8 mouse cellular contexts compared by ENCODE assay signal in genomic region chr11:3983291-3983862, GRCm38 (mm10). TPM values are rescaled to one million over a fixed set of nuclear protein-coding genes. Genes with fewer than 3 reads are reported as not detected.
DNase-seq lines count a peak whose midpoint lies in the region; ATAC-seq and TF ChIP-seq lines count a peak whose summit lies in the region.

TSS of gene Gal3st1 (plus strand) at chr11:3983636.

- peak within 1 kb of the TSS; percentile 74 for H3K9ac ChIP-seq in hindbrain, embryonic 13.5 days
- H3K9ac ChIP-seq in lung, embryonic 16.5 days (ENCODE audit: low read length) = peak within 1 kb of the TSS; percentile 63

- peaks cover 31% of the 10 kb centered on the region for H3K36me3 ChIP-seq in hindbrain, embryonic 13.5 days
- H3K36me3 ChIP-seq in lung, embryonic 16.5 days (ENCODE audit: control insufficient read depth, insufficient read depth, low read length) = peaks cover 10% of the 10 kb centered on the region
- peaks cover 13% of the 10 kb centered on the region for H3K36me3 ChIP-seq in small intestine, adult 2 months (ENCODE audit: control insufficient read depth, insufficient read depth, low read length)

- H3K4me3 ChIP-seq in hindbrain, embryonic 13.5 days = peak within 1 kb of the TSS; percentile 45
- H3K4me3 ChIP-seq in lung, embryonic 16.5 days (ENCODE audit: low read length) = peak within 1 kb of the TSS; percentile 52
- peak within 1 kb of the TSS; percentile 78 for H3K4me3 ChIP-seq in small intestine, adult 2 months (ENCODE audit: low read depth, low read length)

- peak within 1 kb of the TSS; percentile 72 for H3K4me2 ChIP-seq in hindbrain, embryonic 13.5 days
- H3K4me2 ChIP-seq in lung, embryonic 16.5 days (ENCODE audit: low read depth, low read length) = peak within 1 kb of the TSS; percentile 55

- H3K27me3 ChIP-seq in hindbrain, embryonic 13.5 days = peaks cover 25% of the 10 kb centered on the region; the same call in 1 of the 2 replicates
- H3K27me3 ChIP-seq in lung, embryonic 16.5 days (ENCODE audit: control insufficient read depth, insufficient read depth, low read depth, low read length) = peaks cover 24% of the 10 kb centered on the region
- no peaks in the 10 kb centered on the region for H3K27me3 ChIP-seq in small intestine, adult 2 months (ENCODE audit: control insufficient read depth, insufficient read depth, low read length)

- WGBS in hindbrain, embryonic 13.5 days = 1% methylated on average over 33 of the region's 37 CpGs
- 2% methylated on average over 32 of the region's 37 CpGs for WGBS in lung, embryonic 16.5 days
- WGBS in small intestine, adult 2 months = under 1% methylated on average over 29 of the region's 37 CpGs

- no peak within 1 kb of the TSS for H3K27ac ChIP-seq in hindbrain, embryonic 13.5 days
- H3K27ac ChIP-seq in lung, embryonic 16.5 days (ENCODE audit: low read length) = peak within 1 kb of the TSS; percentile 76
- peak within 1 kb of the TSS; percentile 93 for H3K27ac ChIP-seq in small intestine, adult 2 months (ENCODE audit: insufficient read depth, low read depth, low read length)

- DNase-seq in urinary bladder, postnatal 14 days (ENCODE audit: low spot score) = peak; percentile 39
- DNase-seq in urinary bladder, postnatal 36 days (ENCODE audit: low spot score in 2 of 2) = no peak
- no peak for DNase-seq in layer of hippocampus, postnatal 25 days (ENCODE audit: extremely low spot score in 1 of 2, low spot score in 1 of 2)
- DNase-seq in thymus, postnatal 10 days (ENCODE audit: low spot score in 2 of 2) = no peak
- no peak for DNase-seq in c-Kit-positive CD71-positive TER-119-positive erythroid progenitor cells, embryonic 14.5 days (ENCODE audit: low spot score)

- peaks cover 16% of the 10 kb centered on the region for H3K4me1 ChIP-seq in hindbrain, embryonic 13.5 days (replicated peaks)
- peaks cover 9% of the 10 kb centered on the region; the same call in 1 of the 2 replicates for H3K4me1 ChIP-seq in lung, embryonic 16.5 days (replicated peaks; ENCODE audit: control insufficient read depth, insufficient read depth, low read length)
- peaks cover 22% of the 10 kb centered on the region; the same call in 1 of the 2 replicates for H3K4me1 ChIP-seq in small intestine, adult 2 months (ENCODE audit: control insufficient read depth, insufficient read depth, insufficient read length, low read length)

- TF ChIP-seq CTCF in small intestine, adult 2 months (IDR thresholded peaks at IDR 0.05; ENCODE audit: extremely low read depth, insufficient read length, insufficient replicate concordance, low read depth, low read length) = no peak

- TF ChIP-seq POLR2A in small intestine, adult 2 months (IDR thresholded peaks at IDR 0.05; ENCODE audit: low read depth, low read length) = peak; percentile 63; the same call in 1 of the 2 replicates

- H3K9me3 ChIP-seq in hindbrain, embryonic 13.5 days = no peaks in the 10 kb centered on the region
- no peaks in the 10 kb centered on the region for H3K9me3 ChIP-seq in lung, embryonic 16.5 days (ENCODE audit: control insufficient read depth, low read length)

- peak; percentile 84 for ATAC-seq in hindbrain, embryonic 13.5 days (ENCODE audit: low FRiP score)
- peak; percentile 90 for ATAC-seq in lung, embryonic 16.5 days (ENCODE audit: low read depth)

RNA-seq across cellular contexts. Expression of gene Gal3st1, which starts in this region (rescaled TPM):
- polyA plus RNA-seq in hindbrain, embryonic 13.5 days (2015; fragmentation: Nextera tagmentation; extraction: Ambion mirVana) = 4.0 and 4.3 TPM in 2 replicates
- total RNA-seq in layer of hippocampus, postnatal 25 days (2021) = 10 to 100 TPM; 22.4 to 22.8 TPM
- 9.5 and 10.0 TPM in 2 replicates for polyA plus RNA-seq in lung, embryonic 16.5 days (2015; fragmentation: Nextera tagmentation; extraction: Ambion mirVana)
- 88.7 and 124 TPM in 2 replicates for polyA plus RNA-seq in small intestine, adult 2 months (2012; rRNA removed)
